Mouse (Mus musculus) hindbrain, embryonic 16.5 days (tissue): ENCODE measurements around the gene Srrm2. TPM values are rescaled to one million over a fixed set of nuclear protein-coding genes. Genes with fewer than 3 reads are reported as not detected.

Source experiments
- ATAC-seq: fragments of 200-750 bp; cut with Nextera tagmentation; 2 replicates; pipeline ENCODE4 v1.8.0; 2017; ENCODE audit warnings: moderate TSS enrichment, moderate library complexity
- H3K27ac ChIP-seq: fragments of 300-500 bp; sonication (generic); 2 replicates; pipeline ENCODE4 v1.5.1; 2014; ENCODE audit warnings: low read depth, mild to moderate bottlenecking, control low read depth, low read length, moderate library complexity
- H3K27me3 ChIP-seq: fragments of 300-500 bp; sonication (generic); replicated peaks from 2 replicates; pipeline ENCODE4 v1.6.1; 2014; ENCODE audit warnings: low read length; ENCODE audit not compliant: control insufficient read depth, insufficient read depth
- H3K36me3 ChIP-seq: fragments of 300-500 bp; sonication (generic); 2 replicates; pipeline ENCODE4 v1.6.1; 2014; ENCODE audit warnings: mild to moderate bottlenecking, low read length, moderate library complexity, mixed read lengths; ENCODE audit not compliant: control insufficient read depth, insufficient read depth
- H3K4me1 ChIP-seq: fragments of 300-500 bp; sonication (generic); 2 replicates; pipeline ENCODE4 v1.6.1; 2014; ENCODE audit warnings: low read depth, low read length; ENCODE audit not compliant: control insufficient read depth, insufficient read depth
- H3K4me2 ChIP-seq: fragments of 300-500 bp; sonication (generic); 2 replicates; pipeline ENCODE4 v1.6.1; 2014; ENCODE audit warnings: mild to moderate bottlenecking, low read length, control low read depth, moderate library complexity
- H3K4me3 ChIP-seq: fragments of 300-500 bp; sonication (generic); 2 replicates; pipeline ENCODE4 v1.5.1; 2014; ENCODE audit warnings: mild to moderate bottlenecking, low read length, control low read depth, moderate library complexity
- H3K9ac ChIP-seq: fragments of 300-500 bp; sonication (generic); 2 replicates; pipeline ENCODE4 v1.6.1; 2014; ENCODE audit warnings: low read depth, mild to moderate bottlenecking, control low read depth, low read length, moderate library complexity
- H3K9me3 ChIP-seq: fragments of 300-500 bp; sonication (generic); 2 replicates; pipeline ENCODE4 v1.6.1; 2014; ENCODE audit warnings: mild to moderate bottlenecking, low read length, moderate library complexity; ENCODE audit not compliant: control insufficient read depth
- WGBS: fragments of 180-500 bp; shearing (Covaris S2); extraction: QIAGEN DNeasy Blood & Tissue Kit; methylation state at CpG from one replicate; pipeline ENCODE4 v1.1.7; 2014; 5-methylcytosine and 5-hydroxymethylcytosine counted together
- polyA plus RNA-seq: library from polyadenylated mRNA; unstranded; fragments of >200 nt; fragmentation: Nextera tagmentation; extraction: Ambion mirVana; gene quantifications from 2 replicates; pipeline ENCODE4 v1.2.1, GENCODE M21; 2015

Gene Srrm2
- polyA plus RNA-seq, 1 experiment from 2014 or later = 420 TPM

DNA sequence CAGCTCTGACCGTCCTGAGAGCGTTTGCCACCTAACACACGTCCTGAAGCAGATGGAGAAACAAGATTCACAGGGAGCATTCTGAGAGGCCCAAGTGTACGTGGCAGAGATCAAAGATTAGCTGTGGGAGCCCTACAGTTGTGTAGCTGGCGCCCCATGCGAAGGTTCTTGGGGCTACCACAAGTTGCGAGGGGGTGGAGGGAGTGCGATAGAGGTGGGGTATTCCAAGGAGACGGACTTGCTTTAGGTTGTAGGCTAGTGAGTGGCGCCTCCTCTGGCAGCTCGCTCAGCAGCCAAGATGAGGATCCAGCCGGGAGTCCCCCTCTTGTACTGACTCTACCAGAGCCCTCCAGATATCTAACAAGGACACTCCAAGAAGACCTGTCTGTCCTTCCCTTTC, 44.0 kb upstream of the Srrm2 start:
- H3K27me3 ChIP-seq = peaks cover 46% of the 10 kb centered on the region
- WGBS = 5% methylated on average over 12 of the region's 12 CpGs

DNA sequence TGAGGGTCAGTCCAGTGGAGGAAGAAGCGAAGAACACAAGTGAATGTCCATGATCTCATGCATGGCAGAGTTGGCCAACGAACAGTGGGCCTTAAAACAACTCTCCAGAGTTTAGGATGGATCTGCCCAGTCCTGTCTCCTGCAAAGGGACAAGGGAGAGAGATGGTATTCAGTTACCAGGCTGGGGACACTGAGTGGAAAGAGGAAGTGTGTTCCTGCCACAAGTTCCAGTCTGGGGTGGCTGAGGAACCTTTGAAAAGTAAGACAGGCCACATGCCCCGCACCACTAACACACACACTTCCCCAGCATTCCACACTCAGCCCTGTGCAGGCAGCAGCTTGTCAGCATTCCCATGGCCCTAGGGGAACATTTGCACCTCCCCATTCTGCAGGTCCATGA, 43.6 kb upstream of the Srrm2 start:
- no peak for ATAC-seq
- Histone ChIP-seq H3K9me3 (no peaks in the 10 kb centered on the region), H3K27me3 (peaks cover 41% of the 10 kb centered on the region), H3K9ac (no peak overlapping the region), H3K27ac (no peak overlapping the region), H3K4me2 (no peak overlapping the region), H3K36me3 (peaks cover 5% of the 10 kb centered on the region; the same call in 1 of the 2 replicates), H3K4me3 (no peak overlapping the region), H3K4me1 (peaks cover 14% of the 10 kb centered on the region)
- 90% methylated on average over 3 of the region's 3 CpGs for WGBS

More for the DNA sequence above, 44.0 kb upstream of the Srrm2 start:
- Histone ChIP-seq H3K4me2 (peak overlapping the region; percentile 90), H3K27ac (no peak overlapping the region), H3K36me3 (0 out of 2 replicates have a peak, but pooled peaks cover 2% of the 10 kb centered on the region), H3K4me3 (peak overlapping the region; percentile 47), H3K9me3 (no peaks in the 10 kb centered on the region), H3K4me1 (peaks cover 14% of the 10 kb centered on the region), H3K9ac (peak overlapping the region; percentile 72; the same call in 1 of the 2 replicates)
- ATAC-seq = no peak

DNA sequence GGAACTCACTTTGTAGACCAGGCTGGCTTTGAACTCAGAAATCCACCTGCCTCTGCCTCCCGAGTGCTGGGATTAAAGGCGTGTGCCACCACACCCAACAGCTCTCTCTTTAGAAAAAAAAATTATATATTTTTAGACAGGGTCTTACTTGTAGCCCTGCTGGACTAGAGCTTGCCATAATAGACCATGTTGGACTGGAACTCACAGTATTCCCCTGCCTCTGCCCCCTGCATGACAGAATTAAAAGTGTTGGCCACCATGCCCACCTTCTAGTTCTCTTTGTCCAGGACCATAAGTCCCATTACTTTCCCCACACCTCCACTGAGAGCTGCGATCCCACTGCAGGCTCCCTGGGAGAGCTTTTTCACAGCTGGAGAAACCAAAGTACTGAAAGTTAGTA, 42.9 kb upstream of the Srrm2 start:
- no peak overlapping the region for H3K27ac ChIP-seq
- 87% methylated on average over 3 of the region's 3 CpGs for WGBS
- no peaks in the 10 kb centered on the region for H3K9me3 ChIP-seq
- H3K9ac ChIP-seq = no peak overlapping the region
- peaks cover 12% of the 10 kb centered on the region for H3K36me3 ChIP-seq
- no peak for ATAC-seq
- H3K4me1 ChIP-seq = peaks cover 11% of the 10 kb centered on the region
- no peak overlapping the region for H3K4me3 ChIP-seq
- H3K27me3 ChIP-seq = peaks cover 34% of the 10 kb centered on the region
- no peak overlapping the region for H3K4me2 ChIP-seq

DNA sequence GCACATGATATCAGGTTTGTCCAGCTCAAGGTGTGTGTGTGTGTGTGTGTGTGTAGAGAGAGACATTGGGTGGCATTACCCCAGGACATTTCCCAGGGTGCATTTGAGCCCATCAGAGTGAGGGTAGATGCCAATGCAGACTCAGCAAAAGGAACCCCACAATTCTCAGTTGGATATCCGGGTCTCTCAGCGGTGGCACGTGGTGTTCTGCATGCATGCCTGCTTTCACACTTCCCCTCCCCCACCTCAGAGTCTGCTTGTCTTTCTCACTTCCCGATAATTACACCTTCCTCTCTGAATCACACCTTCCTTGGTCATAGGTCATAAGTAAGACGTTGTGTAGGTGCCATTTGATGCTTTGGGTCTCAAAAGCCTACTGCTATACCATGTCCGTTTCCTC, 42.3 kb upstream of the Srrm2 start:
- Histone ChIP-seq H3K9me3 (no peaks in the 10 kb centered on the region), H3K4me3 (no peak overlapping the region), H3K27ac (no peak overlapping the region), H3K4me2 (no peak overlapping the region), H3K36me3 (peaks cover 17% of the 10 kb centered on the region), H3K9ac (no peak overlapping the region), H3K4me1 (peaks cover 11% of the 10 kb centered on the region), H3K27me3 (peaks cover 29% of the 10 kb centered on the region)
- ATAC-seq = no peak
- 36% methylated on average over 6 of the region's 6 CpGs for WGBS

DNA sequence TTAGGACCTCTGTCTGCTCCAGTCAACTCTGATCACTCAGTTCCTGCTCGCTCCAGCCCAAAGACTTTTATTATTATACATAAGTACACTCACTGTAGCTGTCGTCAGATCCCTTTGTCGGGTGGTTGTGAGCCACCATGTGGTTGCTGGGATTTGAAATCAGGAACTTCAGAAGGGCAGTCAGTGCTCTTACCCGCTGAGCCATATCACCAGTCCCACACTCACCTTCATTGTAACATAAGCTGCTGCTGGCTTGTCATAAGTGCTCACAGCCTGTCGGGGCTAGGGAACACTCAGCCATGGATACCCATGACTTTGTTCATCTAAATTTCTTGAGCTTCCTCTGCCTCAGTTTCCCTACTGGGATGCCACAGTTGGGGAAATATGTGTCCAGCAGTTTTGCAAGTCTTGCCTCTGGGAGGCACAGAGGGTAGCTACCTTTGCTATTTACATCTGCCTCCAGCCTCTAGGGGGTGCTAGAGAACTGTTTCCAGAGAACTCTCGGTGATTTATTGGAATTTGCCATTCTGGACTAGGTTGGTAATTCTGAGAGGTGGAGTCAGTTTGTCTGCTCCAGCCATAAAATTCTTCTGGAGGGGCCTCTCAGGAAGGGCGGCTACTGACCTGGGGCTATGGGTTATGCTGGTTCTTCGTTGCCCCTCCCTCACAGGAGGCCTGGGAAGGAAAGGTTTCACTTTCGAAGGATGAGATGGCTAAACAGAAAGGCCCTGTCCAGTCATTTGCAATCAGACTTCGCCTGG, 41.5 kb upstream of the Srrm2 start:
- H3K9me3 ChIP-seq = no peaks in the 10 kb centered on the region
- no peak overlapping the region for H3K27ac ChIP-seq
- H3K36me3 ChIP-seq = peaks cover 23% of the 10 kb centered on the region
- peak overlapping the region; percentile 15 for H3K4me2 ChIP-seq
- H3K9ac ChIP-seq = no peak overlapping the region
- peaks cover 11% of the 10 kb centered on the region for H3K4me1 ChIP-seq
- H3K27me3 ChIP-seq = peaks cover 21% of the 10 kb centered on the region
- 41% methylated on average over 10 of the region's 10 CpGs for WGBS
- no peak overlapping the region for H3K4me3 ChIP-seq
- no peak for ATAC-seq

DNA sequence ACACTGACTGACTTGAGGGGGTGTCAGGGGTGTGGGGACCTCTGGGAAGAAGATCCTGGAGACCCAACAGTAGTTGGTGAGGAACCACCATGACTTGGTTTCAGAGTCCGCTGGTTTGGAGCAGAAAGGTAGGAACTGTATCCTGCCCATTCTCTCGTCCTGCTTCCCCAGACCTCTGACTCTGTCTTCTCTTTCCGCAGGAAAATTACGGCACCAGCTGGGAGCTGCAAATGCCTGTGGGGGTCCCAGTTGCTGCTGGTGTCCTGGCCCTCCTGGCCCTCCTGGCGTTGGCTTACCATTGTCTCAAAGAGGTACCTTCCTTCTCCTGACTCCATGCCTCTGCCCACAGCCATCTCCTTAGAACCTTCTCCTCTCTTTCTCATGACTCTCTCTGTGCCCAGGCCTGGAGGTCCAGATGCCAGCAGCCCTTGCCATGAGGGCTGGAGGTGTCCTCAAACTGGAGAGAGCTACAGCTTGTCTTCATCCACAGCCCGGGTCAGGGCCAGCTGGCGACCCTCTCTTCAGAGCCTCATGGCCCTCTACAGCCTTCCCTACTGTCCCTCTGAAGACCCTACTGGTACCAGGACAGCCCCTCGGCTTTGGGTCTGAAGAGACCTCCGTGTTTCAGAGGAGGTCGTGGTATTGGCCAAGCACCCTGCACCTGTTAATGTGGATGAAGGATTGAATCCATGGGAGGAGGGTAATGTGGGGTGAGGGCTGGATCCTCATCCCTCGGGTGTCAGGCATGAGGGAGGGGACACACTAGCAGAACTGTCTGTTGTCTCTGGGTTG, 40.7 kb upstream of the Srrm2 start:
- no peak overlapping the region for H3K4me3 ChIP-seq
- no peaks in the 10 kb centered on the region for H3K9me3 ChIP-seq
- peaks cover 30% of the 10 kb centered on the region for H3K36me3 ChIP-seq
- no peak for ATAC-seq
- no peak overlapping the region for H3K9ac ChIP-seq
- H3K27ac ChIP-seq = no peak overlapping the region
- 81% methylated on average over 11 of the region's 11 CpGs for WGBS
- H3K4me2 ChIP-seq = no peak overlapping the region; the same call in 1 of the 2 replicates
- H3K4me1 ChIP-seq = peaks cover 11% of the 10 kb centered on the region
- peaks cover 13% of the 10 kb centered on the region for H3K27me3 ChIP-seq

DNA sequence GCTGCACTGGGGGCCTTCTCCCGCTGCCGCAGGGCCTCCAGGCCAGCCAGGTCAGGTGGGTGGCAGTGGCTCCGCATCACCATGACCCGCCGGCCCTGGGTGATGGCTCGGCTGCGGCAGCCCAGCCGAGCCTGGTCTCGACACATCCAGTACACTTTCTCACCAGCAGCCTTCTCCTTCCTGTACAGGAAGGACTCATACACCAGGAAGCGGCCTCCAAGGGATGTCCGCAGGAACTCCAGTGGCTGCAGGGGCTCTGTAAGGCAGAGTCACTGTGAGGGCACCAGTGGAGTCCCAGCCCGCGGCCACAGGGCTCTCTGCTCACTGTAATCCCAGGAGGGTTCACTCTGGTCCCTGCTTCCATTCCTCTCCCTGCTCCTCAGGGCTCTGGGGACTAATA, 34.6 kb upstream of the Srrm2 start:
- Histone ChIP-seq H3K4me3 (no peak overlapping the region), H3K36me3 (peaks cover 64% of the 10 kb centered on the region), H3K4me1 (no peaks in the 10 kb centered on the region), H3K27me3 (no peaks in the 10 kb centered on the region), H3K9ac (no peak overlapping the region), H3K27ac (no peak overlapping the region), H3K9me3 (0 out of 2 replicates have a peak, but pooled peaks cover 2% of the 10 kb centered on the region), H3K4me2 (no peak overlapping the region)
- 95% methylated on average over 13 of the region's 13 CpGs for WGBS
- ATAC-seq = no peak

DNA sequence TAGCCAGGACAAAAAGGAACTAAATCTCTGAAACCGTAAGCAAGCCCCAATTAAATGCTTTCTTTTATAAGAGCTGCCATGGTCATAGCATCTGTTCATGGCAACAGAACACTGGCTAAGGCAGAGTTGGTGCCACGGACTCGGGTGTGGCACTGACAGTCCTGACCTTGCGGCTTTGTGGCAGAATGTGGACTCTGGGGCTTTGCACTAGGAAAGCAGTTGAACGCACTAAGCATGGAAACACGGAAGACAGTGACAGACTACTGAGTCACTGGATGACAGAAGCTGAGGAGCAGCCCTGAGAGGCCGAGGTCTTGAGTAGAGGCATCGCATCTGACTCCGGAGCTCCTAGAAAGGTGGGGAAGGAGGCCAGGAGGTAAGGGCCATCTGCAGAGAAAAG, 32.8 kb upstream of the Srrm2 start:
- Histone ChIP-seq H3K9me3 (0 out of 2 replicates have a peak, but pooled peaks cover 2% of the 10 kb centered on the region), H3K4me1 (no peaks in the 10 kb centered on the region), H3K27ac (no peak overlapping the region), H3K9ac (no peak overlapping the region), H3K36me3 (peaks cover 68% of the 10 kb centered on the region), H3K4me3 (no peak overlapping the region), H3K27me3 (no peaks in the 10 kb centered on the region), H3K4me2 (no peak overlapping the region)
- 96% methylated on average over 9 of the region's 9 CpGs for WGBS
- ATAC-seq = no peak

DNA sequence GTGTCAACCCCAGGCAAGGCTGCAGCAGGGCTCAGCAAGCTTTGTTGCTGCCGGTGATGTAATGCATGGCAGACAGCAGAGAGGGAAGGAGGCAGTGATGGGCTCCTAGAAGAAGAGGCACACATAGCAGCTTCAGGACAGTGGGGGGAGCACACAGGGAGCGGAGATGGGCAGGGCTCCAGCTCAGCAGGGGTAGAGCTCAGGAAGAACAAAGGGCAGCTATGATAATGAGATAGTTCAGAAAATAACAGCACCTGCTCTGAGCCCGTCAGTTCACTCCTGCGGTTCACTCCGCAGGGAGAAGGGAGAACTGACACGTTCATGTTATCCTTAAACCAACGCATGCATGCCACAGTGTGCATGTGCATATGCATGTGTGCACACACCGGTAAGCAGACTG, 31.5 kb upstream of the Srrm2 start:
- 69% methylated on average over 8 of the region's 8 CpGs for WGBS
- no peak for ATAC-seq
- H3K4me3 ChIP-seq = no peak overlapping the region
- H3K9me3 ChIP-seq = 0 out of 2 replicates have a peak, but pooled peaks cover 2% of the 10 kb centered on the region
- no peak overlapping the region for H3K4me2 ChIP-seq
- peaks cover 58% of the 10 kb centered on the region for H3K36me3 ChIP-seq
- no peaks in the 10 kb centered on the region for H3K27me3 ChIP-seq
- H3K27ac ChIP-seq = no peak overlapping the region
- no peaks in the 10 kb centered on the region for H3K4me1 ChIP-seq
- H3K9ac ChIP-seq = no peak overlapping the region
